Mouse (Mus musculus) E14TG2a.4 (cell line): Measurements from ENCODE around the gene Chid1.

Experiments
- H3K27me3 ChIP-seq: 2 replicates; pipeline ENCODE4 v1.6.1; 2014; ENCODE audit warnings: low read length, control low read depth; ENCODE audit not compliant: insufficient read depth
- H3K36me3 ChIP-seq: 2 replicates; pipeline ENCODE4 v1.6.1; 2014; ENCODE audit warnings: low read length, control low read depth; ENCODE audit not compliant: insufficient read depth
- H3K4me1 ChIP-seq: replicated peaks from 2 replicates; pipeline ENCODE4 v1.6.1; 2014; ENCODE audit warnings: low read depth, low read length, control low read depth
- H3K4me3 ChIP-seq: replicated peaks from 2 replicates; pipeline ENCODE4 v1.5.1; 2014; ENCODE audit warnings: mild to moderate bottlenecking, low read length
- H3K9me3 ChIP-seq: 2 replicates; pipeline ENCODE4 v1.6.1; 2014; ENCODE audit warnings: low read length, control low read depth
- CTCF ChIP-seq: conservative IDR thresholded peaks from 2 replicates; pipeline ENCODE4 v1.5.1; 2014; ENCODE audit warnings: low read length
- NANOG ChIP-seq: IDR thresholded peaks from 2 replicates; pipeline ENCODE4 v1.6.1; 2014; ENCODE audit warnings: borderline replicate concordance, low read length, mixed read lengths
- POU5F1 ChIP-seq: IDR thresholded peaks from 2 replicates; pipeline ENCODE4 v1.6.1; 2014; ENCODE audit warnings: low read length, borderline replicate concordance

Chid1 gene

DNA sequence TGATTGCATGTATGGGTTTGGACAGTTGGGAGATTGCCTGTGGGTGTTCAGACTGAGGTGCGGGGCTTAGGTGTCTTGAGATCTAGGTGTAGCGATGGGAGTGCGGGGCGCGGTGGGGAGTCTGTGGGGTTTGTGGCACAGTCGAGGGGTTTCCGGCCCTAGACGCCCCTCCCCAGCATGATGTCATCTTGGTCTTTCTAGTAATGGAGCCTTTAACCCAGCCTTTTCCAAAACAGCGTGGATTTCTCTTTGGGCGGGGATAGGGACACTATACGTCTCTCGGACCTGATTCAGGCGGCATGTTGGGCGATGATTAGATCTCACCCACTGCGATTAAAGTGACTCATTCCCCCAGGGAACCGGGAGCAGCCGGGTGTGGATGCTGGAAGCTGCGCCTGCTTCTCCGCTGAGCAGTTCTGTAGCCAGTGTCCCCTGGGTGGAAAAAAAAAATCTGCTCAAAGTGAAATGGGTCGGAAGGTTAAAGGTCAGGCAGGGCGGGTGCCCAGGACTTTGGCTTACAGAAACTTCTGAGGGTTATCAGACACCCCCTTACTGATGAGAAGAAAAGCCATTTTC, 23.3 kb upstream of the Chid1 start:
- Histone ChIP-seq H3K9me3 (no peaks in the 10 kb centered on the region), H3K4me1 (peaks cover 52% of the 10 kb centered on the region), H3K36me3 (peaks cover 25% of the 10 kb centered on the region), H3K27me3 (peaks cover 3% of the 10 kb centered on the region; the same call in 1 of the 2 replicates), H3K4me3 (peak overlapping the region; percentile 95)
- TF ChIP-seq POU5F1: no peak
- TF ChIP-seq NANOG: no peak
- no peak for TF ChIP-seq CTCF

DNA sequence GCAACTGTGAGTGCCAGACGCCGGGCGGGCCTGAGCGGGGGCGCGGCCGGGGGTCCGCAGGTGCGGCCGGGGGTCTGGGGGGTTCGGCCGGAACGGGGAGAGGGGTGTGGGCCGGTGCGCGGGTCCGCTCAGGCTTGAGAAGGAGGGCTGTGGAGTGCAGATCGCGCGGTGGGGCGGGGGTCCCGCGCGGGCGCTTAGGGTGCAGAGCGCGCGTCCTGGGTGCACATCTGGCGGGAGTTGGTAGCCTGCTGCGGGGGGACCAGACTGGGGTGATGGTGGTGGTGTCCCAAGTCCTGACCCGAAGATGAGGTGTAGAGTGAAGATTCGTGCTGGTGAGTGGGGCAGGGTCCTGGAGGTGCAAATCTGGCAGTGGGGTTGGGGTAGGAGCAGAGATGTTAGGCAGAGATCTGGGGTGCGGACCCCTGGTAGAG, 22.8 kb upstream of the Chid1 start:
- TF ChIP-seq POU5F1 (no peak), NANOG (no peak), CTCF (no peak)
- H3K36me3 ChIP-seq: peaks cover 25% of the 10 kb centered on the region
- H3K27me3 ChIP-seq: peaks cover 3% of the 10 kb centered on the region; the same call in 1 of the 2 replicates
- peak overlapping the region; percentile 95 for H3K4me3 ChIP-seq
- H3K9me3 ChIP-seq: no peaks in the 10 kb centered on the region
- peaks cover 50% of the 10 kb centered on the region for H3K4me1 ChIP-seq

DNA sequence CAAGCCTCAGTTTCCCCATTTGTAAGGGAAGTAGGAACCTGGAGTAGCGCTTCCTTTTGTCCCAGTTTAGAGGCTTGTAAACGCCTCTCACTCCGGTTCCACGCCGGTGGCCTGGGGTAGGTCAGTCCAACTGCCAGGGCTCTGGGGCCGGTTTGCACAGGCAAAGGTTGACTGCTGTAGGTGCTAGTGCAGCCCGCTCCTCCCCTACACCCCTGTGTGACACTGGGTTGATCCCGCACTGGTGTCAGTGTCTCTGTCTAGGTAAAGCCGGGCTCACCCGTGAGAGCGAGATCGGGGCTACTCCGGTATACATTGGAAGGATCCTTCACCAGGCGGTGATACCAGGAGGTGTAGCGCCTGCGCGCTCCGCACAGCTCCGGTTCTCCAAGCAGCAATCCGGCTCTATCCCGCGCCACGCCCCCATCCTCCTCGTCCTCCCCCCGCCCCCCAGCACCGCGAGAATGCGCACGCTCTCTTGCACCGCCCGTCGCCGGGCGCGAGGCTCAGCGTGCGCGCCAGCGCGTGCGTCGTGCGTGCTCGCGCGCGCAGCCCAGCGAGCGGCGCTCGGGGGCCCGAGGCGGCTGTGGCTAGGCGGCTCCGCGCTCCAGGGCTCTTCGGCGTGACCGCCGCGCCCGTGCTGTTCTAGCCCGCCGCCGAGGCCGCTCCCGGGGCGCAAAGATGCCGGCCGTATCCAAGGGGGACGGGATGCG, 22.2 kb upstream of the Chid1 start, which contains the start of gene Ap2a2:
Ap2a2 (plus strand) TSS at position 492 of the 710 bp plus-strand sequence.
- no peak for TF ChIP-seq CTCF
- TF ChIP-seq NANOG: no peak
- TF ChIP-seq POU5F1: no peak
- peaks cover 44% of the 10 kb centered on the region for H3K4me1 ChIP-seq
- peaks cover 3% of the 10 kb centered on the region; the same call in 1 of the 2 replicates for H3K27me3 ChIP-seq
- peak within 1 kb of the TSS; percentile 95 for H3K4me3 ChIP-seq
- H3K9me3 ChIP-seq: no peaks in the 10 kb centered on the region
- H3K36me3 ChIP-seq: peaks cover 20% of the 10 kb centered on the region

DNA sequence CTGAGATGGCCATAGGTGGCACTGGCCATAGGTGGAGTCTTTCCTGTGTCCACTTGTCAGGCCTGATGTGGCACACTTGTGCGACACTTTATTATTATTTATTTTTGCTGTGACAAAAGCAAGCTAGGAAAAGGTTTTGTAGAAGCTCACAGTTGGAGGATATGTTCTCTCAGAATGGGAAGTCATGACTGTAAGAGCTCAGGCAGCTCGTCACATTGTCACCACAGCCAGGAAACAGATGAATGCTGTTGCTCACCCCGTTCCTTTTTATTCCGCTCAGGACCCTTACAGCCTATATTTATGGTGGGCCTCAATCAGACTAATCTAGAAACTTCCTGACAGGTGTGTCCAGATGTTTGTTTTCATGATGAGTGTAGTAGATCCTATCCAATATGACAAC, 20.8 kb upstream of the Chid1 start:
- no peak overlapping the region for H3K4me3 ChIP-seq

GRCm38 (mm10) chr7:141559726-141560325, 20.2 kb upstream of the Chid1 start:
- H3K4me1 ChIP-seq: peaks cover 30% of the 10 kb centered on the region
- peaks cover 9% of the 10 kb centered on the region for H3K36me3 ChIP-seq
- H3K9me3 ChIP-seq: no peaks in the 10 kb centered on the region
- no peak for TF ChIP-seq NANOG
- no peak for TF ChIP-seq CTCF
- no peak for TF ChIP-seq POU5F1
- H3K4me3 ChIP-seq: no peak overlapping the region
- H3K27me3 ChIP-seq: peaks cover 9% of the 10 kb centered on the region; the same call in 1 of the 2 replicates

More for the DNA sequence above, 20.8 kb upstream of the Chid1 start:
- Histone ChIP-seq H3K4me1 (peaks cover 35% of the 10 kb centered on the region), H3K36me3 (peaks cover 12% of the 10 kb centered on the region), H3K9me3 (no peaks in the 10 kb centered on the region), H3K27me3 (peaks cover 9% of the 10 kb centered on the region; the same call in 1 of the 2 replicates)
- no peak for TF ChIP-seq CTCF
- TF ChIP-seq NANOG: no peak
- TF ChIP-seq POU5F1: no peak

DNA sequence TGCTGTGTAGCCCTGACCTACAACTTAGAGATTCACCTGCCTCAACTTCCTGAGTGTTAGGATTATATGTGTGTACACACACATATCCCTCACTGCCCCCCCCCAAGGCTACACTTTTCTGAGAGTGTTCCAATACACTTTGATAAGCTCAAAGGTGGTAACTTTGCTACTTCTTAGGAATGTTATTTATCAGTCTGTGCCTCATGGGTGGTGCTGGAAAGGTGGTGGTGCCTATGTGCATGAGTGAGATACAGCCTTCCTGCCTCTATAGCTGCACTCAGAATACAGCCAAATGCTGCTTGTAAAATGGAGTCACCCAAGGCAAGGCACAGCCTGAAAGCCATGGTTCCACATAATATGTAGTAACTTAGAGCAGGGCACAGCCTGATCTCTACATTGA, 19.3 kb upstream of the Chid1 start:
- TF ChIP-seq CTCF (no peak), NANOG (no peak), POU5F1 (no peak)
- Histone ChIP-seq H3K36me3 (peaks cover under 1% of the 10 kb centered on the region; the same call in 1 of the 2 replicates), H3K4me3 (no peak overlapping the region), H3K4me1 (peaks cover 21% of the 10 kb centered on the region), H3K27me3 (peaks cover 9% of the 10 kb centered on the region; the same call in 1 of the 2 replicates), H3K9me3 (no peaks in the 10 kb centered on the region)

DNA sequence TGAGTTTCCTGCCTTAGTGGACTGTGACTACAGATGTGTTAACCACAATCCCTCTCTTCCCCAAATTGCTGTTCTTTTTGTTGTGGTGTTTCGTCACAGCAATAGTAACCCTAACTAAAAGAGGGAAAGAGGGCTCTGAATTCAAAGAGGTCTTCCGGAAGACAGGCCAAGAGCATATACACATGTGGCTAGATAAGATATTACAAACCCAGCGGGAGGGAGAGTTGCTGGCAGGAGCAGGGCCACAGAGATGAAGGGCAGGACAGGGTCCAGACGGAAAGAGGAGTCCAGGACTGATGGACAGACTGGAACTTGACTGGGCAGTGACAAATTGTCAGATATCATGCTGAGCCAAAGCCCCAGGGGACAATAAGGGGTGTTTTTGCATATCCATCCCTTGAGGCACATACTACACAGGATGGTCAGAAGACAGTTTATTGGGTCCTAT, 18.7 kb upstream of the Chid1 start:
- no peaks in the 10 kb centered on the region for H3K36me3 ChIP-seq
- TF ChIP-seq CTCF (no peak), POU5F1 (no peak), NANOG (no peak)

GRCm38 (mm10) chr7:141550464-141550863, 10.8 kb upstream of the Chid1 start:
- Histone ChIP-seq H3K36me3 (no peaks in the 10 kb centered on the region), H3K4me1 (no peaks in the 10 kb centered on the region), H3K27me3 (peaks cover 3% of the 10 kb centered on the region; the same call in 1 of the 2 replicates), H3K9me3 (no peaks in the 10 kb centered on the region), H3K4me3 (no peak overlapping the region)
- TF ChIP-seq CTCF: no peak

More for the DNA sequence above, 18.7 kb upstream of the Chid1 start:
- peaks cover 16% of the 10 kb centered on the region for H3K4me1 ChIP-seq
- no peak overlapping the region for H3K4me3 ChIP-seq
- H3K9me3 ChIP-seq: no peaks in the 10 kb centered on the region
- H3K27me3 ChIP-seq: peaks cover 9% of the 10 kb centered on the region; the same call in 1 of the 2 replicates
